Mouse (Mus musculus) heart, postnatal 36 days (tissue): Measurements from ENCODE around the gene Enc1. TPM values are rescaled to one million over a fixed set of nuclear protein-coding genes. Genes with fewer than 3 reads are reported as not detected.

Experiments used
- DNase-seq, 2 experiments: peaks; one replicate each; pipeline ENCODE4 v3.0.0; 2021 to 2022
- intact Hi-C: fragments of 180-260 bp; cut with DNase I; formaldehyde crosslinking; loops from one replicate; pipeline ENCODE4 v1.15.1; 2025
- total RNA-seq, 2 experiments: library from RNA; stranded (reverse); gene quantifications; 2 replicates each; pipeline ENCODE4 v1.2.3; 2021

Gene Enc1
- total RNA-seq, 2 experiments from 2014 or later, result 4.7 to 8.1 TPM

- DNase-seq, result no peak
- intact Hi-C loops, result no loop called here
These were observed 34.6 kb downstream of the Enc1 start for GRCm38 (mm10) chr13:97275482-97275881.

- DNase-seq, result no peak
- intact Hi-C loops, result no loop called here
These were observed 41.4 kb downstream of the Enc1 start for GRCm38 (mm10) chr13:97282051-97282910.

- intact Hi-C loops, result no loop called here
- DNase-seq, result no peak
These were observed 42.0 kb downstream of the Enc1 start for GRCm38 (mm10) chr13:97282911-97283281.

GRCm38 (mm10) chr13:97287046-97287445 lies 46.1 kb downstream of the Enc1 start:
- DNase-seq, result no peak

GRCm38 (mm10) chr13:97290747-97291146 lies 49.8 kb downstream of the Enc1 start:
- no peak for DNase-seq
- intact Hi-C loops, result no loop called here

More at GRCm38 (mm10) chr13:97287046-97287445, 46.1 kb downstream of the Enc1 start:
- intact Hi-C loops, result loop anchor here (5.0 kb wide), 1 partner anchor 65 kb away; no protein-coding TSS in a partner anchor

- intact Hi-C loops, result no loop called here
- DNase-seq, result no peak
These were observed 50.4 kb downstream of the Enc1 start for GRCm38 (mm10) chr13:97291354-97291753.

- DNase-seq, result no peak
- intact Hi-C loops, result no loop called here
These were observed 51.1 kb downstream of the Enc1 start for GRCm38 (mm10) chr13:97292026-97292425.

GRCm38 (mm10) chr13:97292451-97293245 lies 51.7 kb downstream of the Enc1 start:
- intact Hi-C loops, result no loop called here
- no peak for DNase-seq

- intact Hi-C loops, result loop anchor here (1.0 to 5.0 kb wide), 3 partner anchors 54 to 562 kb away; partner anchors contain the start of gene Enc1
- peak; percentile 69 to 72 for DNase-seq
These were observed 54.4 kb downstream of the Enc1 start for GRCm38 (mm10) chr13:97295101-97295852.

GRCm38 (mm10) chr13:97295853-97296219 lies 54.9 kb downstream of the Enc1 start:
- DNase-seq, result no peak
- intact Hi-C loops, result loop anchor here (1.0 to 5.0 kb wide), 5 partner anchors 25 to 561 kb away; partner anchors contain the start of gene Enc1

GRCm38 (mm10) chr13:97296281-97296680 lies 55.4 kb downstream of the Enc1 start:
- intact Hi-C loops, result loop anchor here (2.0 to 5.0 kb wide), 4 partner anchors 25 to 561 kb away; no protein-coding TSS in a partner anchor
- peak in 1 of 2 experiments; percentile 19 for DNase-seq

- DNase-seq, result no peak
- intact Hi-C loops, result loop anchor here (2.0 to 5.0 kb wide), 4 partner anchors 24 to 561 kb away; no protein-coding TSS in a partner anchor
These were observed 55.9 kb downstream of the Enc1 start for GRCm38 (mm10) chr13:97296757-97297156.

GRCm38 (mm10) chr13:97297418-97298050 lies 56.6 kb downstream of the Enc1 start:
- no peak for DNase-seq
- intact Hi-C loops, result loop anchor here (2.0 to 5.0 kb wide), 4 partner anchors 23 to 560 kb away; no protein-coding TSS in a partner anchor

- intact Hi-C loops, result loop anchor here (5.0 kb wide), 2 partner anchors 138 to 558 kb away; no protein-coding TSS in a partner anchor
- DNase-seq, result no peak
These were observed 58.0 kb downstream of the Enc1 start for GRCm38 (mm10) chr13:97298896-97299295.

- intact Hi-C loops, result loop anchor here (5.0 kb wide), 2 partner anchors 137 to 557 kb away; no protein-coding TSS in a partner anchor
- no peak for DNase-seq
These were observed 59.3 kb downstream of the Enc1 start for GRCm38 (mm10) chr13:97299877-97300873.
